Mouse (Mus musculus): ENCODE results near the gene Icam5.
A peak's percentile ranks its signal among the peaks of the same experiment; 100 is the strongest.
"Not testable (repeated sequence)": the region's sequence is repeated elsewhere in the genome, so short reads cannot be mapped to it uniquely, and the experiment has no call there.

Gene Icam5

DNA sequence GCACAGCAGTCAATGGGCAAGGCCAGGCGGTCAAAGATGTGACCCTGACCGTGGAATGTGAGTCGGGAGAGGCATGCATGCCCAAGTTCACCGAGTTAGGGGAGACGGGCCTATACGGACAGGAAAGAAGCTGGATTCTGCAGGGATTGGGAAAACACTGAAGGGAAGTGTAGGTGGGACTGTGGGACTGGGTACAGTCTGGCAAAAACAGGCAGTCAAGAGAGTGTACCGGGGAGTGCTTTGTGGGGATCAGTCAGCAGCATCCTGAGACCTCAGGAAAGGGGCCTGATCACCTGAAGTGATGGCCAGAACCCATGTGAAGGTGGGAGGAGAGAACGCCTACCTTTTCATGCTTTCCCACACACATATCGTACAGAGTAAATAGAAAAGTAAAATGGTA lies 3.7 kb downstream of the Icam5 start:
- no peak for DNase-seq (ENCODE audit: low read depth, low spot score)

DNA sequence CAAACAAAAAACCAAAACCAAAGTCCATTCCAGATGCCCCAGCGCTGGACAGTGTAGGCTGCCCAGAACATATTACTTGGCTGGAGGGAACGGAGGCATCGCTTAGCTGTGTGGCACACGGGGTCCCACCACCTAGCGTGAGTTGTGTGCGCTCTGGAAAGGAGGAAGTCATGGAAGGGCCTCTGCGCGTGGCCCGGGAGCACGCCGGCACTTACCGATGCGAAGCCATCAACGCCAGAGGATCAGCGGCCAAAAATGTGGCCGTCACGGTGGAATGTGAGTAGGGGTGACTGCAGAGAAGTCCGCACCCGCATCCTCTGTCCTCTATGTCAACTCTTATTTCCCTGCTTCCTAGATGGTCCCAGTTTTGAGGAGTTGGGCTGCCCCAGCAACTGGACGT lies 4.3 kb downstream of the Icam5 start:
- DNase-seq (ENCODE audit: low read depth, low spot score), result no peak

DNA sequence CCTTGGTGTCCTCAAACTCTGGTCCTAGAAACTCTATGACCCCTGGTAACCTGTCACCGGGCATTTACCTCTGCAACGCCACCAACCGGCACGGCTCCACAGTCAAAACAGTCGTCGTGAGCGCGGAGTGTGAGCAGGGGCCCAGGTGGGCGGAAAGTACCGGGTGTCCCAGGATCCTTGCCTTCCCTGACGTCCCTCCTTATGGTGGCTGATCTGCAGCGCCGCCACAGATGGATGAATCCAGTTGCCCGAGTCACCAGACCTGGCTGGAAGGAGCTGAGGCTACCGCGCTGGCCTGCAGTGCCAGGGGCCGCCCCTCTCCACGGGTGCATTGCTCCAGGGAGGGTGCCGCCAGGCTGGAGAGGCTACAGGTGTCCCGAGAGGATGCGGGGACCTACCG lies 4.8 kb downstream of the Icam5 start:
- no peak for DNase-seq (ENCODE audit: low read depth, low spot score)

DNA sequence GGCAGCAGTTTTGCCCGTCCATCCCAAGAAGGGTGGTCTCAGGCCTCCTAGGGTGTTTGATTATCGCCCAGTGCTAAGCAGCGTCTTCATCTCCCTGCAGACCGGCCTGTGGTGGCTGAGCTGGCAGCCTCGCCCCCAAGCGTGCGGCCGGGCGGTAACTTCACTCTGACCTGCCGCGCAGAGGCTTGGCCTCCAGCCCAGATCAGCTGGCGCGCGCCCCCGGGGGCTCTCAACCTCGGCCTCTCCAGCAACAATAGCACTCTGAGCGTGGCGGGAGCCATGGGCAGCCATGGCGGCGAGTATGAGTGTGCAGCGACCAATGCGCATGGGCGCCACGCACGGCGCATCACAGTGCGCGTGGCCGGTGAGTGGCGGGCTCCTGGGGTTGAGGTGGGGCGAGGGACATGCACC lies 5.6 kb downstream of the Icam5 start:
- DNase-seq (ENCODE audit: low read depth, low spot score), result no peak

DNA sequence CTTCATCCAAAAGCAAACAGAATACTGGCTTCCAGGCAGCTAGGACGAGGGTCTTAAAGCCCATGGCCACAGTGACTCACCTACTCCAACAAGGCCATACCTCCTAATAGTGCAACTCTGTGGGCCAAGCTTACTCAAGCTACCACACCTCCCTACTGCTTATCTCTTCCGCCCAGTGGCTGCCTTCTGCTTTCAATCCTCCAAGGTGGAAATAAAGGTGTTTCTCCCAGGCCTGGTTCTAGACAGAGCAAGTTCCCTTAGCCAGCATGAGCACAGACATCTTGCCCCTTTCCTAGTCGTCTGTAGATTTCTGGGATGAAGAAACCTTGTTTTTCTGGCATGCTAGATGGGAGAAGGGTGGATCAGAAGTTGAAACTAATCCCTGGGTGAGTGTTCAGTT lies 7.9 kb downstream of the Icam5 start:
- DNase-seq (ENCODE audit: low read depth, low spot score), result no peak

DNA sequence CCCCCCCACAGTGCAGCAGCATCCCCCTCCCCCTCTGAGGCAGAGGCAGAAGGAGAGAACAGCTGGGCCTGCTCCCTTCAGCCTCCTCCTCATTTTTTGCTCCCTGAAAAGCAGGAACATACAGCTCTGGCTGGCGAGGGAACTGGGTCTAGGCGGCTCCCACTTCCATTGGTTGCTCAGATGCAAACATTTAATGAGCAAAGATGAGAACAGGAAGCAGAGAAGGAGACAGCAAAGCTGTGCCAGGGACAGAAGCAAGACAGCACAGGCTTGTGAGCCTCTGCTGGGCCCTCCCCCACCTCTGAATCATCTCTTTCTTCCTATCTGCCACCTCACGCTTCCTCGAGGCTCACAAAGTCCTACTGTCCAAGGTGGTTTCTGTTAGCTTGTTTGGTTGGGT lies 9.4 kb downstream of the Icam5 start:
- no peak for DNase-seq (ENCODE audit: low read depth, low spot score)

DNA sequence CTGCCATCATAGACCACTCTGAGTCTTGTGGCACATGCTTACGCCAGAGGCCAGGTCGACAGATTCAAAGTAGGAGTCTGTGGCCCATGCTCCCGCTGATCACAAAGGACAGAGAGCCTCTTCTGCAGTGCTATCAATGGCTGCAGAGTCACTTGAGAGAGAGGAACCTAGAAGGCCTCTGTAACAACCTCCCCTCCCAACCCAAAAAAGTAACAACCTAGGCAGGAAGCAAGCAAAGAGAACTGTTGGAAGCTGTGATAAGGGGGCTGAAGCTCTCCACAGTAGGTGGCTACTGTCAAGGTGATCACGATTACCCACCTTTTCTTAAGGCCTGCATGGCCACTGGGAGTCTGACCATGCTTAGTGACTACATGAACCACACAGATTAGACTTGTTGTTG lies 11.7 kb downstream of the Icam5 start:
- DNase-seq (ENCODE audit: low read depth, low spot score), result no peak

DNA sequence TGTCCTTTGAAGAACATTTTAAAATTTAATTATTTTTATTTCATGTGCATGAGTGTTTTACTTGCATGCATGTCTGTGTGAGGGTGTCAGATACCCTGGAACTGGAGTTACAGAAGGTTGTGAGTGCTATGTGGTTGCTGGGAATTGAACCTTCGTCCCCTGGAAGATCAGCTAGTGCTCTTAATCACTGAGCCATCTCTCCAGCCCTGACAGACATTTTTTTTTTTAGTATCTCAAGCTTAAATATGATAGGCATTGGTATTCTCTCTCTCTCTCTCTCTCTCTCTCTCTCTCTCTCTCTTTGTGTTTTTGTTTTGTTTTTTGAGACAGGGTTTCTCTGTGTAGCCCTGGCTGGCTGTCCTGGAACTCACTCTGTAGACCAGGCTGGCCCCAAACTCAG lies 12.9 kb downstream of the Icam5 start:
- DNase-seq (ENCODE audit: low read depth, low spot score), result not testable (repeated sequence)

DNA sequence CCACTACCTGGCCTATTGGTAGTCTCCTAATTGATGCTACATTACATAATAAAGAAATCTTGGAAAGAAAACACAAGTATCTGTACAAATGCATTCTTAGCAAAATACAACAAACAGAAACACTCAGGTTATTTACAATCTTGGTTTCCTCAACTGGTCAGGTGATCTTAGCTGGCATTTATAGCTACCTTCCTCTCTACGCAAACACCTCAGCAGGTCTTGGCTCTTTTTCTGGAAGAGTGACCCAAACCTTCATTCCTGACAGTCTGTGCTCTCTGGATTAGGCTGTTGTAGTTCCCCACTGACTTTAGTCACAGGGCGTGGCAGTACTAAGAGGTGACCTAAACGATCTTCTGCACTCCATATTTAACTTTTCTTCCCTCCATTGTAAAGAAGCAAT lies 13.4 kb downstream of the Icam5 start:
- no peak for DNase-seq (ENCODE audit: low read depth, low spot score)

DNA sequence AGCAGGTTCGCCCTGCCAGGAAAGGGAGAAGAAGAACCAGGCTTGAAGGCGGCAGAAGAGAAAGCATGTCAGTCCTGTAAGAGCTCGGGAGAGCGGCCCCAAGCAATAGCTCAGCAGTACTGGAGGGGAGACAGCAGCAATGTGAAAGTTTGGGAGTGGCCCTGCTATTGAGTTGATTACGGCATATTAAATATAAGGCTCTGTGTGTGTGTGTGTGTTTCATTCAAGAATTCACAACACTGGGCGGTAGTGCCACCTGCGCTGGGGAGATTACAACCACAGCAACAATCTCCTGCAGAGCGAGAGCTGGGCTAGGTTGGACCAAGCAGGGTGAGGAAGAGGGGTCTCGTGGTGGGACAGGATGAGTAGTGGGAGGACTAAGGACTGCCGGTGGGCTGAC lies 19.7 kb downstream of the Icam5 start:
- no peak for DNase-seq (ENCODE audit: low read depth, low spot score)

DNA sequence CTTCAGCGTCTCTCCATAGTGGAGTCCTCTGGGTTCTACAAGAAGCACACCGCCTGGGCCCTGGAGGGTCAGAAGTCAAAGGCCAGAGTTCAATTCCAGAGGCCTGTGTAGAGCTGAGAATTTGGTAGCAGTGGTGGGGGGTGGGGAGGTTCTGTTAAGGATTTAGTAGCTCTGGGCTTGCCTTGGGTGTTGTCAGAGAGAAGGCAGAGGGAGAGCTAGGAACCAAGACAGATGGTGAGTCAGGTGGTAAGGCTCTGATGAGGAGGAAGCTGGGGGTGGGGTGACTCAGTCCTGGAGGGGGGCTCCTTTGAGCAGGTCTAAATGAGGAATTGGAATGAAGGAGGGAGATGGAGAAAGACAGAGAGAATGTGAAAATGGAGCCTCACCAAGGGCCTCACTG lies 31.1 kb downstream of the Icam5 start:
- DNase-seq (ENCODE audit: low read depth, low spot score), result no peak

DNA sequence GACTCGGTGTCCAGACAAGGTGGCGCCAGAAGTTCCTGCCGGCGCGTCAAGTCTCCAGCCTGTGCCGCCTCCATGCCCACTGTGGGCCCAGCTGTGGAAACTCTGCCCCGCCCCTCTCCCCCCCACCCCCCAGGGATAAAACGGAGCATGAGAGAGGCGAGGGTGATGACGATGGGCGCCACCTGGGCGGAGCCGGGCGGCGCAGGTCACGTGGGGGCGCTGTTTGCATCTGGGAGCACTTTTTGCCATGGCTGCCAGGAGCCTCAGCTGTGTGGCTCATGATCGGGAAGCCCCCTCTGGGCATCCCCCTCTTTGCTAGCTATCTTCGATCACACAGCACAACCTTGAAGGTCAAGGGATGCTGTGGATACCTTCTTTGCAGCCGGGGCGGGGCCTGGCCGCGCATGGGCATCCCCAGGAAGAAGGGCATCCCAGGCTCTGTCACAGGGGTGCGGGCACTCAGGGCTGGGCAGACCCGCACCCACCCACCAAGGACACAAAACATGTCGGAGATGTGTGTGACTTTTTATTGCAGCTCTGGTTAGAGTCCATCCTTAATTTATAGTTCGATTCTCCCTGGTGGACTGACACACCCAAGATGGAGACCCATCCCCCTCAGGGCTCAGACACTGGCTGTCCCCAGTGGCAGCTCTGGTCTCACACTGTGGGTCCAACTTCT lies 35.3 kb downstream of the Icam5 start, which contains the start of gene Zglp1:
Gene Zglp1 (minus strand): TSS at position 88 of the 679 bp plus-strand sequence.
- DNase-seq (ENCODE audit: low read depth, low spot score), result no peak

DNA sequence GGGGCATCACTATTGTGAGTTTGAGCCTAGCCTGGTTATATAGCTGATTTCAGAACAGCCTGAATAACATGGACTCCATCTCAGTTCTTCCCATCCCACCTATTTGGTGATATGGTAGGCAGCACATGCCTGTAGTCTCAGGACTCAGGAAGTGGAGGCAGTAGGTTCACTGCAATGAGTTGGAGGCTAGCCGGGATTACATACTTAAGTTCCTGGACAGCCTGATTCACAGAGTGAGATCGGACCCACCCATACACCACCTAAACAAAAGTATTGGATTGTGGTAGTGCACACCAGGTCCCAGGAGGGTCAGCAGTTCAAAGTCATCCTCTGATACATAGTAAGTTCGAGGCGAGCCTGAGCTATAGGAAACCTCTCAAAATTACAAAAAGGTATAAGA lies 40.8 kb downstream of the Icam5 start:
- DNase-seq (ENCODE audit: low read depth, low spot score), result no peak

DNA sequence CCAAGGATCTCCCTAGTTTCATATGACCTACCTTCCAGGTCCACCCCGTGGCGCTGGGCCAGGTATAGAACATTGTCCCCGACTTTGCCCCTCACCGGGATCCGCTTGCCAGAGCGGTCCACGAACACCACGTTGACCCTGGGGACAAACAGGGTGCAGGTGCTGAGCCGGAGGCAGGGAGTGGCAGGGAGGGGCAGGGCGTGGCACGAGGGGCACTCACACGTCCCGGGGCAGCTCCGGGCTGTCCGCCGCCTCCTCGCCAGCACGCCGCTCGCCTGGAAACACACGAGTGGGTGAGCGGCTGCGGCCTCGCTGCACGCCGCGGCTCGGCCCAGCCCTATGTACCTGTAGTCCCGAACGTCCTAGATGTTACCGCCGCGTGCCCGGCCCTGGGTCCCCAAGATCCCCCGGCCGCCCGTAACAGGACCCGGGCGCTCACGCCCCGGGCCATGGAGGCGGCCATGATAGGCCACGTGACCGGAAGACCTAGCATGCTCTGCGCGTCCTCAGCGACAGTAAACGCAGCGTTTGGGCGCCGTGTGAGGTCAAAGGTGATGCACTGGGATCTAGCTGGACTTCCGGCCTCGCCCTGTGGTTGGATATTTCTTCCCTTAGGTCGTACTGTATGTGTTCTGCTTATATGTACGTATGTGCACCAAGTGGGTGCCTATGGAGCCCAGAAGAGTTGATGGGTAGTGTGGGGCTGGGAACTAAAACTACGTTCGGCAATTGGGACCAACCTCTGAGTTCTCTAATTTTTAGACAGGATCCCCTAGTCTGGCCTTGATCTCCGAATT lies 41.4 kb downstream of the Icam5 start, which contains the start of the genes Gm49373 and Fdx1l:
Gene Gm49373 (minus strand): TSS at position 53 of the 797 bp plus-strand sequence.
Gene Fdx1l (minus strand): TSS at position 571 of the 797 bp plus-strand sequence.
- peak; percentile 80 for DNase-seq (ENCODE audit: low read depth, low spot score)

DNA sequence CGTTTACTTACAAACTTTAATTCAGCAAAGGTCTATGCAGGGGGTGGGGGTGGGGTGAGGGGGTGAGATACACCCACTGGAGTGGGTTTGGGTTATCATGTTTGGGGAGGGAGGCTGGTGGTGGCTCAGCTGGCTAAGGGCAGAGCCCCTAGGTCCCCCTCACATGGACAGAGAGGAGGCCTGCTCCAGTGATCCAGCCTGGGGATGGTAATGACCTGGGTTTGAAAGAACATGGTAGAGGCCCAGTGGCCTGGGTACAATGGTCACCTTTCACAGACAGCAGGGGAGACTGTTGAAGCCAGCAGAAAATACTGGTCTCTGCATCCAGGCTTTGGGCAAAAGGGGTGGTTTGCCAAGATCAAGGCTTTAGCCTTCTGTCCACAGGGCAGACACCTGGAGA lies 42.3 kb downstream of the Icam5 start:
- DNase-seq (ENCODE audit: low read depth, low spot score), result no peak

DNA sequence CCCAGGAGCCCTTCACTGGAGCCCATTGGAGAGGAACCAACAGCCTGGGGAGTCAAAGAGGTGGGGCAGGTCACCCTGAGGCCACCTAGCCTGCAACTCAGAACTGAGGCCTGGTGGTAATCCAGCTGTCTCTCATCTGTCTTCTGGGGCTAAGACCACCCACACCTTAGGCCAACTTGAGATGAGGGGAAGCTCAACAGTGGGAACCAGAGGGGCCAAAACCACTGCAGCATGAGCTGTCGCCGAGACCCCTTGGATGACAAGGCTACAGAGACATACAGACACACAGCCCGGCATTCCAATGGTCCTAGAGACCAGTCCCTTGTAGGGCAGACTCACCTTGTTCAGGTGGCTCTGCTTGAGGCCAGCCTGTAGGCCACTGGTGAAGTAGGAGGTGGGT lies 43.8 kb downstream of the Icam5 start:
- no peak for DNase-seq (ENCODE audit: low read depth, low spot score)

DNA sequence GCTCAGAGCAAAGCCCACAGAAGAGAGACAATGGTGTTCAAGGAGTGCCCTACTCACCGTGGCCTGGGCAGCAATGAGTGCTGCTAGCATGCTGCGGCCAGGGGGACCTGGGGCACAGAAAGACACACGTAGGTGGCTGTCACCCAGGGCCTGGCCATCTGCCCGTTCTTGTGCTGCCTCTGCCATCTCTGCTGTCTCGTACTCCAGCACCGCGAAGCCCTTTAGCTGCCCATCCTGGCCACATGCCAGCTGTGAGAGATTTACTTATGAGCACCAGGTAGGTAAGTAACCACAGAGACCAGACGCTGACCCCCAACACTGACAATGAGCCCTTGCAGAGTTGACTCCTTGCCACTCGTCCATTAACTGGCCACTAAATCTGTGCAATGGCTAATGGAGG lies 49.3 kb downstream of the Icam5 start:
- no peak for DNase-seq (ENCODE audit: low read depth, low spot score)

DNA sequence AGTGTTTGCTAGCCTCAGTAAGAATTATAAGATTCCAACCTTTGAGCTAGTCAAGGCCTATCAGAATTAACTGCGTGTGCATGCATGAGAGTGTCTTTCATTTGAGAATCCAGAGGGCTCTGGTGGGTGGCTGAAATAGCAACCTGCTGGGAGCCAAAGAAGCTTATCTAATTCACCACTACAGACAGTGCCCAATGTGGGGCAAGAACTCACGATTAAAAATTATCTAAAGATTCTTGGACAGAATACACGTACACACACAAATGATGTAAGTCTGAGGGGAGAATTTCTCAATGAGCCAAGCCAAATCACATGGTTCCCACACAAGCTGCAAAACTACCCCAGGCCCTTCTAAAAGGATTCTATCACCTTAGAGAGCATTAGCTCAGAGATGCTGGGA lies 51.5 kb downstream of the Icam5 start:
- no peak for DNase-seq (ENCODE audit: low read depth, low spot score)

Measured in brain, embryonic 18.5 days (tissue).